Mouse (Mus musculus): ENCODE measurements at regions not wholly inside any gene's neighbourhood (a gene's known extent, or its start where the extent isn't known, plus 50 kb on each side); places are given as distances from the start of the nearest gene placed in this dataset.

DNA sequence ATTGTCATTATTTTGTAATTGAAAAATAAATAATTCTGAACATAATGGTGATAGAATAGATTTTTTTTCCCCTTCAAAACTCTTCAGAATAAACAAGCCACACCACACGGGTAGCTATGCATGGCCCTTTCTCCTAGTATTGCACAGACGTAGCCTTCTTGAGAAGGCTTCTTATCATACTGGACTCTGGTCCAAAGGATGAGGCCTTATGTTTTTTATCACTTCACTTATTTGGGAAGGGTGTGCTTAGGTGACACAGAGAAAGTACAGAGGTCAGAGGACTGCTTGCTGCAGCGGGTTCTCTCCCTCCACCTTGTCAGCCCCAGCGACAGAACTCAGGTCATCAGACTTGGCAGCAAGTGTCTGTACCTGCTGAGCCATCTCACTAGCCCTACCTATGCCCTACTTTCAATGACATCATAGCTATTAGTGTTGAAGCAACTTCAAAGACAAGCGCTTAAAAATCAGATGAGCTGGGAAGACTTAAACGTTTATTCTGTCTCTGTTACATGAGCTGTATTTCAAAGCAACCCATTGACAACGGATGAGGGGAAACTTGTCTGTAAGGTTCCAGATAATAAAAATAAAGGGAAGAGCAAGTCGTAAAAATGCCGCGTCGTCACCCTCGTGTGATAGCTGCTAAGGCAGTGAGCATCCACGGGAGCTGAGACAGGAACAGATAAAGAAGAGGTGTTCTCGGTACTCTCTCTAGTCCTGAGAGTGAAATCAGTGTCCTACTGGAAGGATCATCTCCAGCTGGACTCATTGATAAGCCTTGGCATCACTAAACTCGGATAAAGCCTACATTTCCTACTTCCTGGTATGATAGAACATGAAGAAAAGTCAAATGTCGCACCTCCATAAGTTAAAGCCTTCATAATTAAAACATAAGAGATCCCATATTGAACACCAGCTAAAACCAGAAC lies 226.2 kb downstream of the Sp3 start:
- DNase-seq (ENCODE audit: low read depth) = no peak

DNA sequence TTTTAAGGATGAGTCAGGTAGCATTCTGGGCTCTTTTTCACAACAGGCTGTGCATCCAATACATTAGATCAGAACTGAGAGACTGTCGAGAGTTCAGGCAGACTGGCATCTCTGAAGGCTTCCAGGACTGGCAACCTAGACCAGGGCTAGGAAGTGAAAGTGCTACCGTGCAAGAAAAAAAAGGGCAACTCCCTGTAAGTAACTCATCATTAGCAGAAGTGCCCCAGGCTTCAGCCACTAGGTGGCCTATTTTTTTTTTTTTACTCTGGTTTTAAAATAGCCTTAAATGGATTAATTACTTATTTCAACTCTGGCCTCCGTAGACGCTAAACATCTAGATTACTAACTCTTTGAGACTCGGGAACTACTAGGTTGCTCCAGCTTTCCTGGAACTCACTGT lies 216.8 kb downstream of the Sp3 start:
- no peak for DNase-seq (ENCODE audit: low read depth)

DNA sequence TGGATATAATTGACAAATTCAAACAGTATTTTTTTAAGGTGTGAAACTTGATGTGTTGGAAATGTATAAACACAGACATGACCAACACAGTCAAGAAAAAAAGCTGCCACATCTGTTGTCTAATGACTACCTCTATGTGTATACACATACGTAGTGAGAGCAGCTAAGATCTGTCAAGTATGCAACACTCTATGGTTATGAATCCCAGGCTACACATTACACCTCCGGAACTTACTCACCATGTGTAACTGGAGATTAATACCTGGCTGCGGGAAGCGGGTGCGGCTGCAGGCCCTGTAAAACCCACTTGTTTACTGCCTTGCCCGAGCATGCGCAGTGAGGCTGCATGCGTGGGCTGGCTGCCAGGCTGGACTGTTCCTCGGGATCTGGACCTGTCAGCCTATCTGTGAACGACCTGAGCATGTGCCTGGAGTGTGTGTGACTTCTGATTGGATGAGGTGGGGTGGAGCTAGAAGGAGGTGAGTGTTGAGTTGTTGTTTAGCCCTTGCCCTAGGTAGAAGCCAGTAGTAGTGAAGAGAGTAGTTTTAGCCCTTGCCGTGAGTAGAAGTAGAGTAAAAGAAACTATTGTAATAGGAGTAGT lies 211.1 kb downstream of the Sp3 start:
- no peak for DNase-seq (ENCODE audit: low read depth)

DNA sequence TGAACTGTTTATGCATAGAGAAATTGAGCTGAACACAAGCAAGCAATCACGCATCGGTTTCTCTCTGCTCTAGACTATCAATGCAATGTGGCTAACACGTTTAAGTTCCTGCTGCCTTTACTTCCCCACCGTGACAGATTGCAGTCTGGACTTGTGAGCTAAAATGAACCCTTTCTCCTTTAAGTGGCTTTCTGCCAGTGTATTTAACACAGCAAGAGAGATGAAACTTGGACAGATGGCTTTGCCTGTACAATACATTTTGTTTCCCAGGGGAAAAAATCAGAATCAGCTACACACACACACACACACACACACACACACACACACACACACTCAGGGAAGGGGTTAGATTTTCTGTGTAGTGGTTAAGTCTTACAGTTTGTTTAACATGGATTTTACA lies 206.8 kb downstream of the Sp3 start:
- no peak for DNase-seq (ENCODE audit: low read depth)

DNA sequence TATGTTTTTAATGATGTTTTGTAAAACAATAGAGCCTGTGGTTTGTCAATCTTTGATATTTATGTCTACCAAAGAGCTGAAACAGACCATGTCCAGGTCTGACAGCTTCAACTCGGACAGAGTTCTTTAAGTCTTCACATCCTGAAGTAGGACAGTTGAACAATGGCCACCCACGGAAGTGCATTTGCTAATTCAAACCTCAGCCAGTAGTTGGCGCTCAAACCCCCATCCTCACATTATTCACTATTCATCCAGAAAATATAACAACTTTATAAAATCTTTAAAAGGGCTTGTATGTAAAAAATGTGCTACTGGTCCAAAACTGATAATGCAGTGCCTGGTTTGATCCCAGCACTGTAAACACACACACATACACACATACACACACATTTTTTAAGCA lies 202.9 kb downstream of the Sp3 start:
- DNase-seq (ENCODE audit: low read depth) = peak; percentile 71

DNA sequence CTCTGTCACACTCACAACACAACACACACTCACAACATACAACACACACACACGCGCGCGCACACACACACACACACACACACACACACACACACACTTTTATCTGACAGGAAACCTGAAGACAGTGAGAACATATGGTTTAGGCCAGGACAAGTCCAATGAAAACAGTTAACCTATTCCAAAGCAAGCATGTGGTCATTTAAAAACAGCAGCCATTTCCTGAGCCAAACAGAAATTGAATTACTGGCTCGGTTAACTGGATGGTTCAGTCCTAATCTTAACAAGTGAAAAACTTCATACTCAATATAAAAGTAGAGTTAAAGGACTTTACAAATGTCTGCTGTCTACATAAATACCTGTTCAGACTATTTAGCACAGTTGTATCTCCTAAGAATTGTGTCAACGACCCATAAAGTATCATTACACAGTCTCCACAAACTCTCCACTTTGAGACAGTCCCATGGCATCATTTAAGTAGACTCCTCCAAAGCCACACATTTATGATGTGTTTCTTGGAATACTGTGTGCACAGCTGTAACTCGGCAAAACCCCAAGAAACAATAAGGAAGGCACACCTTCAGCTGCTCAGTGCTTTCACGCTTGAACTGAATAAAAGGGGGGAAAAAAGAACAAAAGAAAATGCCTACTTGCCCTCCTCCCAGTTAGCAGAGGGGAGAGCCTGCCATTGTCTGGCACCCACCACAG lies 202.3 kb downstream of the Sp3 start:
- DNase-seq (ENCODE audit: low read depth) = no peak

DNA sequence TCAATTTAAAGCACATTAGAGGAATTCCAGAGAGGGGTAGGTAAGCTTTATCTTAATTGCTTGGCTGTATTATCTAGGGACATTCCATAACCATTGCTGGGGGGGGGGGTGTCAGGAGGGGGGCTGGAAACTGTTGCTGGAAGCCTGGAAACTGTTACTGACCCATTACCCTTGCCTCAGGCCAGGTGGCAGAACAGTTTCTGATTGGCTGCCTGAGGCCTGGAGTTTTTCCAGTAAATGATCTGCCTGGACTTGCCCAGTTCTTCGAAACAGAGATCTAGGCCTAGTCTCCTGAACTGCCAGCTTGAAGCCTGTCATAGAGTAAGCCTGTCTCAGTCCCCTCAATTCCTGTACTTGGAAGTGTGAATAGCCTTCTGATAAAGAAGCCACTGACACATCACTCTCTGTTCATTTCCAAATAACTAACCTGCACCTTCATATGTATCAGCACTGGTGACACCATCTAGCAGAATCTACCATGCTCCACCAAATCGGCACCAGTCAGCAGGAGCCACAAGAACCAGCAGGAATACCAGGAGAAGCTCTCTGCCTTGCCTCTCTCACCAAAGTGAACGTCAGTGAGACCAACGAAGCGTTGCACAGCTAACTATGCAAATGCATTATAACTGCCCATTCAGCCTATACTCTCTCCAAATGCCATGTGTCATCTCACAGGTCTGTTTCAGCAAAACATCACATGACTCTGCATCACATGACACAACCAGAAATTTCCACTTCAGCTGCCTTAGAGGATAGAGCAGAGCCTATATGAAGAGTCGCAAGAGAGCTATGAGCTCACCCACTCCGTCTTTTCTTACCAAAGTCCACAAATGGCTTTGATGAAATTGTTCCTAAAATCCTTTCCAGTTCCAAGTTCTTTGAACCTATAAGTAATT lies 200.7 kb downstream of the Sp3 start:
- DNase-seq (ENCODE audit: low read depth) = no peak

DNA sequence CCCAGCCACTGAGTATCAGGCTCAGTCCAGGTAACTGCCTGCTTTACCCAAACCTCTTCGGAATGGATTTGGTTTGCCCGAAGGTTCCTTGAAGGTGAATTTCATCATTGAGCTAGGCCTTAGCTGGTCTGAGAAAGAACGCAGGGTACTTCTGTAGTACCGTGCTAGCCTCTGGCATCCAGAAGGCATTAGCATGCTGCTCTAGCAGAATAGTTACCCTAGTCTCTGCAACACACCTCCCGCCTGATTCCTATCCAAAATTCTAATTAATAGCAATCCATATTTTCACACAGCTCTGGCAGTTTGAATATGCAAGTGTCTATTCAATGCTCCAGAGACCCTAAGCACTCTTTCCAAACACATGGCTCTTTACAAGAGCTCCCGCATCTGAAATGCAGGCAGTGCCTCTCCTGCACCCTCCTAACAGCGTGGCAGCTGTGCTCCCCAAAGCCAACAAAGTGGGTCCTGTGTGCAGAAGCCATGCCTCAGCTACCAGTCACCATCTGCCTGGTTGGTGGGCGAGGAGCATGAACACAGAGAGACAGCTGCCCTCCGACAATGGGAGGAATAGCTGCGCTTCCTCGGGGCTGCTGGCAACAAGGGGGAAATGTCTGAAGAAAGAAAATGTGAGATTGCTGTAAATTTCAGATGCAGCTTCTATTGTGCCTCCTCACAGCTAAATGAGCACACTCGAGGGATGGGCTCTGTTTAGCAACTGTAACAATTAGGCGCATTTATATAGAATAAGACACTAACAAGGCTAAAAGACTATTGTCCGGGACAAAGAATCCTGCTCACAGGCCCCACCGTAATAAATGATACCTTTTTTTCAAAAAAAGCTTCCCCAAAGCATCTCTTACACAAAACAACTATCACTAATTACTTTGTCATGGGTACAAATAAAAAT lies 198.6 kb downstream of the Sp3 start:
- no peak for DNase-seq (ENCODE audit: low read depth)

DNA sequence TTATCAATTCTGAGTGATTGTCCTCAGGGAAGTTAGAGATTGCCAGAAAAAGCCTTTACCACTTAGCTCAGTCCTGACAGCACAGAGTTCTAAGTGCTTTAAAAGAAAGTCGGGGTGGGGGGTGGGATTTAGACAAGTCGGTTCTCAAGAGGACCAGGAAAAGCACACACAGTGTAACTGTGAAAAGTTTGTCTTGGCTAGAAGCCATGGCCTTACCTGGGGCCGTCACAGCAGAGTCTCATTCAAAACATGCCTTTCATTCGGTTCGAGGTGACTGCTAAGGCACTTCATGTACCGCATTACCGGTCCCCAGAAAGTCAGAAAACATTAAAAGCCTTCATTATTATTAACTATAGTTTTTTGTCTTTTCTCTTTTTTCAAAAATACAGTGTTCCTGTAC lies 197.9 kb downstream of the Sp3 start:
- DNase-seq (ENCODE audit: low read depth) = no peak

DNA sequence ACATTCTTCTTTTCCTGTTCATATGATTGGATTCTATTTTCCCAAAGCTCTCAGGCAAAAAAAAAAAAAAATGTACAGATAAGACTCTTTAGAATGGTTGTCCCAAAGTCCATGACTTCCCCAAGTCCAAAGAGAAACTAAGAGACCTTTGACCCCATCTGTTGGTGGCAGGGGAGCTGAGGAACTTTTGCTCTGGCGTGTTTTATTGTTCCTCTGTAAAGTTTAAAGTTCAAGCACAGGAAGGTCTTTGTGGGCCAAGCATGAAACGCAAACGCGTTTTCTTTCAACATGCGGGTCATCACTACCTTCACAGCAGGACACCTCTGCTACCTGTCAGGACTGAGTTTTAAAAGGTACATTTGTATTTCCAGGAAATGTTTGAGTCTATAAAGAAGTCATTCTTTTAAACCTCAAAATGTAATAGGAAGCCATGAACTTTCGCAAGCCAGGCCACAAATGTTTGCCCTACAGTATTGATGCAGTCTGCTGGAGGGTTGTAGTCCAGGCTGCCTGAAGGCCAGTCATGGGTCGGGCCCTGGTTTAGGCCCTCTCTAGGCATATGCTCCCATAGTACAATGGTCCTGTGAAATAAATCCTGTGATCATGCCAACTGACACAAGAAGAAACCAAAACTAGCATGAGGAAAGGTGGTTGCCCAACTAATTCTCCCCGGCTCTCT lies 194.7 kb downstream of the Sp3 start:
- no peak for DNase-seq (ENCODE audit: low read depth)

DNA sequence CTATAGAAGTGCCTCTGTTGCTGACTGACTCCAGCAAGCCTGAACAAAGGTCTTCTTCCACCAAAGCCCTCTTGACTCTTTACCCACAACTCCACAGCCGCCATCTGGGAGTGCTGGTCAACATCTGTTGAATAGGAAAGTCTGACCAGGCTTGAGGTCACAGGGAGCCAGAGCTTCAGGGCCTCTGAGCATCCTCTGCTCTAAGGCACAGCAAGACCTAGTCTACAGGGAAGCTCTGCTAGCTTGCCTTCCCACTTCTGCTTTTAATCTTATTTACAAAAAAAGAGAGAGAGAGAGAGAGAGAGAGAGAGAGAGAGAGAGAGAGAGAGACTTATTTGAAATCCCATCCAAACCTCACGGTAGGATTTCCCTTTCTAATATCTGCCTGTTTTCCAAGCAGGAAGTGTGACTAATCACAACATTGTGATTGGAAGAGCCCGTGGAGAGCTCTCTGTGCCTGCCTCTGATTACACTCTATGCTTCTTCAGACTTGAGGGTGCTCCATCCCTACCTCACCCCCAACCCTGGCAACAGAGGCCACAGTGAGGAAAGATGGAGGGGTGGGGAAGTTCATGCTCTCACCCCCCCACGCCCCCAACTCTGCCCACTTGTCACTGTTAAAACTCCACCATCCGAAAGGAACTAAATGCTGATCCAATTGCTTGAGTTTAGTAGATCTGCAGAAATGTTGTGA lies 194.1 kb downstream of the Sp3 start:
- no peak for DNase-seq (ENCODE audit: low read depth)

DNA sequence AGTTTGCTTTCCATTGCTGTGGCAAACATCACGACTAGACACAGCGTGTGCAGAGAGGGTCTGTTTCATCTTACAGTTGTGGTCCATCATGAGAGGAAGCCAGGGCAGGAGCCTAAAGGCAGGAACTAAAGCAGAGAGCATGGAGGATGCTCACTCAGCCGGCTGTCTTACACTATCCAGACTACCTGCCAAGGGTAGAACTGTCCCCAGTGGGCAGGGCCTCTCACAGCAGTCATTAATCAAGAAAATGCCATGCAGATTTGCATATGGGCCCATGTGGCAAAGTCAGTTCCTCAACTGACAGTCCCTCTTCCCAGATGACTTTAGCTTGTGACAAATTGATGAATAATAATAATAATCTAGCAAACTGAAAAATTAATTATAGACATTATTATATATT lies 192.6 kb downstream of the Sp3 start:
- DNase-seq (ENCODE audit: low read depth) = no peak

DNA sequence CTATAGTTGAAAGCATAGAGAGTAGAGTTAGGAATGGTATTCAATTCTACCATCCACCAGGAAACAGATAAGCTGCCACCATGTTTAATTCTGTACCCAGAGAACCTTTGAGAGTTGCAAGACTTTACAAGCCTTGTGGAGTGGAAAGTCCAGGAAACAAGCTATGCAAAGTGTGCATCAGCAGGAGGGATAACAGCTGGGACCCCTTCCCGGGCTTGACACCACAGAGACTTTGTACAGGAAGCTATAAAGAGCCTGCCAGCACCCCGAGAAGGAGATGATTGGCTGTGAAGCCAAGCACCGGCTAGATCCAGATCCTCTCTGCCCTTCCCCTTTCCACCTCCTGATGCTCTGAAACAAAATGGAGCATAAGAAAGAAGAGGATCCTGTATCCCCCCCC lies 188.8 kb downstream of the Sp3 start:
- DNase-seq (ENCODE audit: low read depth) = no peak

DNA sequence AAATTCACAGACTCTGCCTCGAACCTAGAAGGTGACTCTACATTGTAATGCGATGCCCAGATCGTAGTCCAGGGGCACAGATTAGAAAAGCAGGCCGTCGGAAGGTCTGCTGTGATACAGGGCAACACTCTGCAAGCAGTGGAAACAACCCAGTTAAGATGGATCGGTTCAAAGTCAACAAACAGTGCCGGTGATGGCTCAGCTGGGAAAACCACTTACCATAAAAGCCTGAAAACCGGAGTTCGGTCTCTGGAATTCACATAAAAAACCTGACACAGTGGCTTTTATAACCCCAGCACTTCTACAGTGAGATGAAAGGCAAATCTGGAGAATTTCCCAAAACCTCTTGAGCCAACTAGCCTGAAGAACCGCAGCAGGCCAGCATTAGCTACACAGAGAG lies 186.8 kb downstream of the Sp3 start:
- no peak for DNase-seq (ENCODE audit: low read depth)

DNA sequence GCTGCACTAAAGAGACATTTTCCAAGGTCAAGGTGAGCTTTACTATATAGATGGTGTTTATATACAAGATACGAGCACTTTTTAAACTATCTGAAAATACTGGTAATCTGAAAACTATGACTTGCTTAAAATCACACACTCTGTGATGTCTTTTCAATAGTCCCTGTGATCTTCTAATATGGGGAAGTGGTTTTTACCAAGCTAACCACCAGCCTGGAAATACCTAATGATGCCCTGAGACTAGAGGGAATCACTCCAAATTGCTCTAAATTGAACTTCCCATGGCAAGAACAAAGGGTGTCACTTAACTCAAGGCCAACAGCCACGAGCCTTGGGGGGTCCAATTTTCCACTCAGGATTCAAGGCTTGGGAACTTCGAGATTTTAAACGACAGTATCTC lies 185.7 kb downstream of the Sp3 start:
- DNase-seq (ENCODE audit: low read depth) = no peak

DNA sequence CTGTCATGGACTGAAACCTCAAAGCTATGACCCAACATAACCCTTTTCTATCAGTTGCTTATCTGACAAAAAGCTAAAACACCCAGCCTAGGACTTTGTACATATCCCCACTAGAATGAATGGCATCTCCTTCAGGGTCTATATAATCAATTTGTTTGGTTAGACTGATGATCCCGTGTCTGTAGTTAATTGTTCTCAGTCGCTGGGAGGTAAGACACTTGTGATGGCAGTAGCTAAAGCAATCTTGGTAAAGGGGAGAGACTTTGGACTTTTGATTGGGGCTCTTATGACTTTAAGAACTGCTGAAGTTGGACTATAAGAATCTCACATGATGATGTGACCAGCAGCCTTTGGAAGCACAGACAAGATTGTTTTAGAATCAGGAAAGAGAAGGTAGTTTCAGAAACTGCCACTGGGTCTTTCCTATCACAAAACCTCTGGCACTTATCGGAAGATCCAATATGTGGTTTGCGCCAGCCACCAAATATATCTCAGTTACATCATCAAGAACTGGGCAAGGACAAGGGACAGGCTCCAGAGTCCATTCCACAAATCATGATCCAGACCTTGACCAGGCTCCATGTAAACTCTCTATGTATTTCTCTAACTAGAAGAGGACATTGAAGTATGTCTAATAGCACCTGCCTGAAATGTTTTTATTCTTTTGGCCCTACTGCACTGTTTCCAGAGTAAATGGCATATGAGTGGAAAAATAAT lies 183.1 kb downstream of the Sp3 start:
- DNase-seq (ENCODE audit: low read depth) = no peak

DNA sequence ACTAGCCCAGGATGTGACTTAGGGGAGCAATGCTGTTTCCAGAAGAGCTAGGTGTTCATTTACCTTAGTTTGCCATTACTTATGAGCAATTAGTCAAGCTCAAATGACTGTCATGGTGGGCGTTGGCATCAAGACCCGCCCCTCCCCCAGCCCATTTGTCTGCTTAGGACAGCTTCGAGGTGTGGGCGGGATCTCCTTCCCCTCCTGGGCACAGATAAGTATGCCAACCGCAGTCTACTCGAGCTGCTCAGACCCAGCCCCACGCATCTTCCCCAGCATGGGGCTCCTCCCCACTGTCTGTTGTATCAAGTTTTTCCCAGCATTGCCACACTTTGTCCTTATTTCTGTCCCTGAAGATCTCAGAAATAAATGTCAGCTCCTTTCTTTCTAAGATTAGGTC lies 179.6 kb downstream of the Sp3 start:
- DNase-seq (ENCODE audit: low read depth) = no peak

DNA sequence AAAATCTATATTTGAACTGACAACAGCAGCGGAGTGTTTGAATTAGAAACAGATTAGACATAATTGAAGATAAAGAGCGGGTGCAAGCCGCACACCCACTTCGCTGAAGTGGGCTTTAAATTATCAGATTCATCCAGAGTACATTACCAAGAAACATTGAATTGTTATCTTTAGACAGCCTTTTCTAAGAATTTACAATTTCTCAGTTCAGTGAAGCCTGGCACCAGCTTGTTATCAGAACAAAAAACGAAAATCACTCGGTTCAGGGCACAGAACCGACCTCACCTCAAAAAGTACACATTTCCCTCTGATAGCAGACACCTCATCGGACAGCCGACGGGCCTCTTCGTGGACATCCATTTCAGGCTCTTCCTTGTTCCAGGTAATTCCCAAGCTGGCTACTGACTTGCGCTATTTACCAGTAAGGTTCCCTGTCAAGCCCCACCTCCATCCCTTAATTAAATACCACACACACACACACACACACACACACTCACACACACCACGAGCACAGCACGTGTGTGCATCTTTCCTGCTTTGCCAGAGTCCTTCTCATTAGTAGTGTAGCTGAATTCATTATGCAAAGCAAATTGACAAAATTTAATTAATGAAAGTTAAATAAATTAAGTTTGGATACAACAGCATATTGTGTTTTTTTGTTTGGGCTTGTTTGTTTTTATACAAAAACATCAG lies 166.8 kb downstream of the Sp3 start:
- DNase-seq (ENCODE audit: low read depth) = no peak

DNA sequence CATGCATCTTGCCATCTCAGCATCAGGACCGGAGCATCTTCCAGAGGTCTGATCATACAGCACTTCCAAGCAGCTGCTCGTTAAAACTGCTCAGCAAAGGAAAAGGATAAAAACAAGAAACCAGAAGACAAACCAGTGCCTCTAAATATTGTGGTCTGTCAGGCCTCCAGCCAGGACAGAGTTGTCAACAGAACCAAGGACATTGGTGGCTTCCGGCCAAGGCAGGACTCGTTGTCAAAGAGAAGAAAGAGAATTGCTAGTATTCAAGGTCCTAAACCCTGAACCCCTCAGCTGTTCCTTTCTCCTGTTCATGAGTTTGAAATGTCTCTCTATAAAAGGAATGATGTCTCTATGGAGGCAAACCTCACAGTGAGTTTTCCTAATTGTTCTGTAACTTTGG lies 155.0 kb downstream of the Sp3 start:
- DNase-seq (ENCODE audit: low read depth) = no peak
